In the genomic region with DNA sequence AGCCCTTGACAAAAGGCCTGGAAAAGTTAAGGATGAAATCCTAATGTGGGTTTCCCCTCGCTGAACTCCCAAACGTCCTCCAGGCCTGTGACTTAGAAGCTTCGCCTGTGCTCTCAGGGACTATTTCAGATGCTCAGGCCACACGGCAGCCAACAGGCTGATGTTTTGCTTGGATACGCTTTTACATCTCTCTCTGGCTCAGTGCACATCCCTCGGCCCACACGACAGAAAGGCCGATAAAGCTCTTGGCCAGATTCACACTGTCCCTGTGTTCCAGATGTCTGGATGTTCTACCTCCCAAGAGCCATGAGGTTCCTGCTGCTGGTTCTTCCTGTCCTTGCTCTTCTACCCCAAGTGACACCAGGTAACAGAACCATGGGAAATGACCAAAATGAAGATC, we compare ENCODE assay signal across 28 mouse cellular contexts. TPM values are rescaled to one million over a fixed set of nuclear protein-coding genes. Genes with fewer than 3 reads are reported as not detected.
DNase-seq lines count a peak whose midpoint lies in the region; ATAC-seq lines count a peak whose summit lies in the region.
"Had no signal": no experiment of that assay in that cellular context is flagged by ENCODE, and none has a peak within 500 bp of the region (broad histone marks: within the 10 kb centered on the region; RNA-seq: fewer than 3 reads in every experiment).

No protein-coding gene starts in this region.

- no peak overlapping the region for H3K9ac ChIP-seq in heart, embryonic 11.5 days (ENCODE audit: low read depth, low read length)
- H3K9ac ChIP-seq: embryonic facial prominence, embryonic 13.5 days; embryonic facial prominence, embryonic 15.5 days; forebrain, embryonic 12.5 days had no signal

- no peaks in the 10 kb centered on the region for H3K9me3 ChIP-seq in heart, embryonic 11.5 days (replicated peaks; ENCODE audit: control insufficient read depth, low read length)
- H3K9me3 ChIP-seq: embryonic facial prominence, embryonic 13.5 days; embryonic facial prominence, embryonic 15.5 days; forebrain, embryonic 10.5 days; forebrain, embryonic 12.5 days had no signal

- no peak overlapping the region for H3K4me3 ChIP-seq in heart, embryonic 11.5 days (ENCODE audit: low read depth, low read length)
- H3K4me3 ChIP-seq: embryonic facial prominence, embryonic 13.5 days; embryonic facial prominence, embryonic 15.5 days; erythroblast, embryonic 14.5 days; forebrain, embryonic 10.5 days; forebrain, embryonic 12.5 days had no signal

- H3K27ac ChIP-seq in heart, embryonic 11.5 days (ENCODE audit: low read depth, low read length) = no peak overlapping the region
- H3K27ac ChIP-seq: embryonic facial prominence, embryonic 13.5 days; embryonic facial prominence, embryonic 15.5 days; forebrain, embryonic 10.5 days; forebrain, embryonic 12.5 days had no signal

- intact Hi-C loops in heart, postnatal 36 days (cut with DNase I) = no loop called here
- intact Hi-C loops in heart, postnatal 25 days (cut with DNase I) = no loop called here

- H3K27me3 ChIP-seq in heart, embryonic 11.5 days (ENCODE audit: control insufficient read depth, insufficient read depth, low read length) = no peaks in the 10 kb centered on the region
- H3K27me3 ChIP-seq: embryonic facial prominence, embryonic 13.5 days; embryonic facial prominence, embryonic 15.5 days; forebrain, embryonic 12.5 days had no signal

- ATAC-seq in heart, embryonic 11.5 days (replicated peaks; ENCODE audit: insufficient number of reproducible peaks, low FRiP score, low TSS enrichment) = no peak
- ATAC-seq: forebrain, embryonic 14.5 days; forebrain, embryonic 16.5 days had no signal

- 84% methylated on average over 8 of the region's 8 CpGs for WGBS in heart, embryonic 11.5 days (ENCODE audit: insufficient replicate concordance)

- H3K36me3 ChIP-seq in heart, embryonic 11.5 days (ENCODE audit: control insufficient read depth, insufficient read depth, low read length) = no peaks in the 10 kb centered on the region
- H3K36me3 ChIP-seq: embryonic facial prominence, embryonic 13.5 days; embryonic facial prominence, embryonic 15.5 days; forebrain, embryonic 10.5 days; forebrain, embryonic 12.5 days had no signal

- H3K4me1 ChIP-seq in heart, embryonic 11.5 days (ENCODE audit: control insufficient read depth, insufficient read depth, low read length) = no peaks in the 10 kb centered on the region
- H3K4me1 ChIP-seq: embryonic facial prominence, embryonic 13.5 days; embryonic facial prominence, embryonic 15.5 days; forebrain, embryonic 10.5 days; forebrain, embryonic 12.5 days had no signal

- peak; percentile 4 to 21 for DNase-seq in heart, adult 18-20 months
- no peak for DNase-seq in heart, postnatal 36 days
- peak; percentile 7 for DNase-seq in heart, postnatal 25 days (ENCODE audit: low spot score)
- DNase-seq: adrenal gland, adult 2 months; adrenal gland, postnatal 10 days; adrenal gland, postnatal 25 days; cerebellum, adult 11 months; cerebellum, adult 18-20 months; cerebellum, adult 8-10 months; cerebellum, adult 9-11 months; cerebellum, postnatal 14 days; cerebellum, postnatal 36 days; embryo, embryonic 11 days had no signal

- H3K4me2 ChIP-seq in heart, embryonic 11.5 days = no peak overlapping the region
- H3K4me2 ChIP-seq: embryonic facial prominence, embryonic 13.5 days; embryonic facial prominence, embryonic 15.5 days; forebrain, embryonic 12.5 days had no signal

RNA-seq across cellular contexts. Expression of a gene that starts 0.9 kb away (rescaled TPM):
- not detected for total RNA-seq in heart, adult 18-20 months (2021)
- total RNA-seq in heart, postnatal 36 days (2021) = not detected
- not detected for total RNA-seq in heart, postnatal 25 days (2021)
- polyA plus RNA-seq in heart, embryonic 11.5 days (2014; fragmentation: Nextera tagmentation; extraction: Ambion mirVana) = not detected in 2 replicates
- total RNA-seq: adrenal gland, adult 2 months; adrenal gland, postnatal 10 days; adrenal gland, postnatal 25 days; adrenal gland, postnatal 4 days; common myeloid progenitor, adult 5-6 weeks; ES-E14; MEL had no signal
- polyA plus RNA-seq: adrenal gland, adult 2 months; brain, embryonic 14.5 days; C2C12; embryonic facial prominence, embryonic 11.5 days; embryonic facial prominence, embryonic 13.5 days; embryonic facial prominence, embryonic 15.5 days; erythroblast, embryonic 14.5 days; forebrain, embryonic 10.5 days; forebrain, embryonic 12.5 days; forebrain, embryonic 14.5 days; forebrain, embryonic 16.5 days had no signal

RNA-seq across cellular contexts. Expression of a gene that starts 4.3 kb away (rescaled TPM):
- not detected for total RNA-seq in heart, adult 18-20 months (2021)
- not detected for total RNA-seq in heart, postnatal 36 days (2021)
- not detected for total RNA-seq in heart, postnatal 25 days (2021)
- not detected in 2 replicates for polyA plus RNA-seq in heart, embryonic 11.5 days (2014; fragmentation: Nextera tagmentation; extraction: Ambion mirVana)
- total RNA-seq: adrenal gland, adult 2 months; adrenal gland, postnatal 10 days; adrenal gland, postnatal 25 days; adrenal gland, postnatal 4 days; common myeloid progenitor, adult 5-6 weeks; ES-E14; MEL had no signal
- polyA plus RNA-seq: adrenal gland, adult 2 months; brain, embryonic 14.5 days; C2C12; embryonic facial prominence, embryonic 11.5 days; embryonic facial prominence, embryonic 13.5 days; embryonic facial prominence, embryonic 15.5 days; erythroblast, embryonic 14.5 days; forebrain, embryonic 10.5 days; forebrain, embryonic 12.5 days; forebrain, embryonic 14.5 days; forebrain, embryonic 16.5 days had no signal

RNA-seq across cellular contexts. Expression of a gene that starts 6.6 kb away (rescaled TPM):
- not detected for total RNA-seq in heart, adult 18-20 months (2021)
- not detected for total RNA-seq in heart, postnatal 36 days (2021)
- not detected for total RNA-seq in heart, postnatal 25 days (2021)
- polyA plus RNA-seq in heart, embryonic 11.5 days (2014; fragmentation: Nextera tagmentation; extraction: Ambion mirVana) = 1.5 TPM in 1 of 2 replicates, not detected in the other
- total RNA-seq: common myeloid progenitor, adult 5-6 weeks; ES-E14; MEL had no signal
- polyA plus RNA-seq: adrenal gland, adult 2 months; brain, embryonic 14.5 days; C2C12; embryonic facial prominence, embryonic 11.5 days; embryonic facial prominence, embryonic 13.5 days; embryonic facial prominence, embryonic 15.5 days; erythroblast, embryonic 14.5 days; forebrain, embryonic 10.5 days; forebrain, embryonic 12.5 days; forebrain, embryonic 14.5 days; forebrain, embryonic 16.5 days had no signal

RNA-seq across cellular contexts. Expression of a gene that starts 25.7 kb away (rescaled TPM):
- total RNA-seq in heart, adult 18-20 months (2021) = not detected
- not detected for total RNA-seq in heart, postnatal 36 days (2021)
- total RNA-seq in heart, postnatal 25 days (2021) = not detected
- not detected in 2 replicates for polyA plus RNA-seq in heart, embryonic 11.5 days (2014; fragmentation: Nextera tagmentation; extraction: Ambion mirVana)
- total RNA-seq: adrenal gland, adult 2 months; adrenal gland, postnatal 10 days; adrenal gland, postnatal 25 days; adrenal gland, postnatal 4 days; common myeloid progenitor, adult 5-6 weeks; ES-E14; MEL had no signal
- polyA plus RNA-seq: adrenal gland, adult 2 months; brain, embryonic 14.5 days; C2C12; embryonic facial prominence, embryonic 11.5 days; embryonic facial prominence, embryonic 13.5 days; embryonic facial prominence, embryonic 15.5 days; erythroblast, embryonic 14.5 days; forebrain, embryonic 10.5 days; forebrain, embryonic 12.5 days; forebrain, embryonic 14.5 days; forebrain, embryonic 16.5 days had no signal

RNA-seq across cellular contexts. Expression of a gene that starts 30.6 kb away (rescaled TPM):
- total RNA-seq in heart, adult 18-20 months (2021) = not detected
- not detected for total RNA-seq in heart, postnatal 36 days (2021)
- not detected for total RNA-seq in heart, postnatal 25 days (2021)
- not detected in 2 replicates for polyA plus RNA-seq in heart, embryonic 11.5 days (2014; fragmentation: Nextera tagmentation; extraction: Ambion mirVana)
- total RNA-seq: common myeloid progenitor, adult 5-6 weeks; ES-E14; MEL had no signal
- polyA plus RNA-seq: brain, embryonic 14.5 days; C2C12; embryonic facial prominence, embryonic 11.5 days; embryonic facial prominence, embryonic 13.5 days; embryonic facial prominence, embryonic 15.5 days; erythroblast, embryonic 14.5 days; forebrain, embryonic 10.5 days; forebrain, embryonic 12.5 days; forebrain, embryonic 14.5 days; forebrain, embryonic 16.5 days had no signal

Comparison
In these comparisons a context has a peak if more than half of its experiments do, and no peak if none do; other contexts are left out.
1. DNase-seq: peak in heart, adult 18-20 months (2 of 2) and heart, postnatal 25 days (single experiment); none in heart, postnatal 36 days (0 of 2).